Mouse (Mus musculus) liver, adult 2 months (tissue): ENCODE data around the gene Skor1. TPM values are rescaled to one million over a fixed set of nuclear protein-coding genes. Genes with fewer than 3 reads are reported as not detected.

Experiments used
- DNase-seq: peaks from one replicate; pipeline ENCODE4 v3.0.0-alpha.2; 2011; ENCODE audit warnings: low read depth, low spot score; ENCODE audit errors: extremely low read depth
- H3K27ac ChIP-seq: fragments of 200-500 bp; replicated peaks from 2 replicates; pipeline ENCODE4 v1.5.1; 2012; ENCODE audit warnings: low read depth, mild to moderate bottlenecking, control low read depth, inconsistent platforms, low read length; ENCODE audit not compliant: insufficient read depth
- H3K27me3 ChIP-seq: fragments of 200-500 bp; 2 replicates; pipeline ENCODE4 v1.6.1; 2012; ENCODE audit warnings: mild to moderate bottlenecking, moderate library complexity, low read length, inconsistent platforms; ENCODE audit not compliant: control insufficient read depth, insufficient read depth
- H3K36me3 ChIP-seq: fragments of 200-500 bp; 2 replicates; pipeline ENCODE4 v1.6.1; 2012; ENCODE audit warnings: low read length, inconsistent platforms; ENCODE audit not compliant: control insufficient read depth, insufficient read depth
- H3K4me1 ChIP-seq: fragments of 200-500 bp; 2 replicates; pipeline ENCODE4 v1.6.1; 2011; ENCODE audit warnings: low read length; ENCODE audit not compliant: control insufficient read depth, insufficient read depth
- H3K4me3 ChIP-seq: fragments of 200-500 bp; 2 replicates; pipeline ENCODE4 v1.5.1; 2011; ENCODE audit warnings: low read depth, mild to moderate bottlenecking, control low read depth, low read length, moderate library complexity; ENCODE audit not compliant: insufficient read depth
- H3K79me2 ChIP-seq: fragments of 200-500 bp; 2 replicates; pipeline ENCODE4 v1.6.1; 2012; ENCODE audit warnings: inconsistent platforms, mild to moderate bottlenecking, low read length, moderate library complexity; ENCODE audit not compliant: control insufficient read depth, insufficient read depth
- H3K9ac ChIP-seq: fragments of 200-500 bp; 2 replicates; pipeline ENCODE4 v1.6.1; 2012; ENCODE audit warnings: low read depth, mild to moderate bottlenecking, control low read depth, inconsistent platforms, low read length
- CTCF ChIP-seq: fragments of 200-500 bp; IDR thresholded peaks from 2 replicates; pipeline ENCODE4 v1.5.1; 2011; ENCODE audit warnings: low read depth, low read length, control low read depth
- POLR2A ChIP-seq: fragments of 200-500 bp; IDR thresholded peaks from 2 replicates; pipeline ENCODE4 v1.6.1; 2011; ENCODE audit warnings: low read length, control low read depth; ENCODE audit not compliant: insufficient read depth; ENCODE audit errors: extremely low read depth
- WGBS: fragments of 180-500 bp; shearing (Covaris S2); methylation state at CpG from one replicate; pipeline ENCODE4 v1.1.7; 2018; 5-methylcytosine and 5-hydroxymethylcytosine counted together
- polyA plus RNA-seq: library from polyadenylated mRNA; depleted of rRNA; stranded (reverse); fragments of >200 nt; gene quantifications from 2 replicates; pipeline ENCODE4 v1.2.3, GENCODE M21; 2012
- total RNA-seq: library from RNA; depleted of rRNA; stranded (reverse); fragments of >200 nt; gene quantifications from 2 replicates; pipeline ENCODE4 v1.2.3, GENCODE M21; 2014

Gene Skor1
- total and polyA plus RNA-seq, 2 experiments, result not detected

DNA sequence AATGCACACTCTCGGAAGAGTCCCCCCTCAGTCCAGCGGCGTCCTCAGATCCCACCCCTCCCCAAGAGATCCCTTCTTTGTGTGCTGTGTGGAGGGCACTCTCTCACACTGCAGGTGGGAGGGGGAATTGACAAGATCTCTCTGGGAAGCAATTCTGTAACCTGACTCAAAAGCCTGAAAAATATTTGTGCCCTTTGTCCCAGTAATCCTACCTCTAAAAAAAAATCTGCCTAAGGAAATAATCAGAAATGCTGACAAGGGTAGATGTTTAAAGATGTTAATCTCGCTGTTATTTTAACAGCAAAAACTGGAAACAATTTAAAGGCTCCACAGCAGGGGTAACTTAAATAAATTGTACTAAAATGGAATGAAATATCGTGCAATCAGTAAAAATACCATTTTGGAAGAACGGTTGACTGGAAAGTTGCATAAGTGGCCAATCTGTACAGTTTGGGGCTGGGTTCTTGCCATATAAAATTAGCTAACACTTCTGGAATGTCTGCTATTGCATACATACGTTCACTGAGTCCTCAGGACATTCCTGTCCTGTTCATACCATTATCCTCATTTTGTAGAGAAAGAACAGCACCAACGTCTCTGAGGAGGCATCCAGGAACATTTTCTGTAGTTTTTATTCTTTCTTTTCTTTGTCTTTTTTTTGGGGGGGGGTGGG, 26.5 kb downstream of the Skor1 start:
- Histone ChIP-seq H3K4me1 (no peaks in the 10 kb centered on the region), H3K36me3 (no peaks in the 10 kb centered on the region), H3K27ac (no peak overlapping the region), H3K27me3 (no peaks in the 10 kb centered on the region), H3K4me3 (no peak overlapping the region), H3K9ac (no peak overlapping the region), H3K79me2 (no peaks in the 10 kb centered on the region)
- no peak for DNase-seq
- WGBS, result 77% methylated on average over 8 of the region's 8 CpGs
- TF ChIP-seq POLR2A (no peak), CTCF (no peak)

DNA sequence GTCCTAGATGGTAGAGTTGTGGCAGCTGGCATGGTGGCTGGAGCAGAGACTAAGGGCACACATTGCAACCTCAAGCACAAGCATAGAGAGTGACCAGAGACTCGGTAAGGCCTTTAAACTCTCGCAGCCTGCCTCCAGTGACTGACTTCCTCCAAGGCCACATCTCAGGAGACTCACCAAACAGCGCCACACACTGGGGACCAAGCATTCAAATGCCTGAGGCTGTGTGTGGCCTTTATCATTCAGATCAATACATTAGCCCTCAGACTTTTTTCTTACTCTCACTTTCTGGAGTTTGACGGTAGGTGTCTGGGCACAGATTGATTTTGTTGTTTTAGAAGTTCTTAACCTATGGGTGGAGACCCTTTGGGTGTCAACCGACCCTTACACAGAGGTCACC, 30.4 kb downstream of the Skor1 start:
- no peak for DNase-seq
- TF ChIP-seq POLR2A (no peak), CTCF (no peak)

DNA sequence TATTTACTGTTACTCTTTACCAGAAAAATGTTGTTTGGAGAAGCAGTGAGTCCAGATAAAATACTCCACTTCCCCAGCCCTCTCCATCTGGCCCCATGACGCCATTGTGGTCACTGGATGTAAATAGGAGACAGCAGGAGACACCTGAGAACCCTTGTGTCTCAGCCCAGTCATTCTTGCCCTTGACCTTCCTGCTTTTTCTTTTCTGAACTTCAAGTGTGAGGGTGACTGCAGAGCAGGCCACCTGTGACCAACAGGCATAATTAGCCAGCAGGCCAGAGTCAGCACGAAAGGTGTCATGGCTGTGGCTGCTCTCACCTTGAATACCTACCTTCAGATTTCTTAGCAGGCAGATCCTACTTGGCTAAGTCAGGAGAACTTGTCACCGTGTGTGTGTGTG, 36.2 kb downstream of the Skor1 start:
- no peak for DNase-seq
- Histone ChIP-seq H3K27me3 (no peaks in the 10 kb centered on the region), H3K79me2 (peaks cover 1% of the 10 kb centered on the region; the same call in 1 of the 2 replicates), H3K27ac (no peak overlapping the region), H3K4me3 (no peak overlapping the region), H3K9ac (no peak overlapping the region), H3K36me3 (no peaks in the 10 kb centered on the region), H3K4me1 (peaks cover 3% of the 10 kb centered on the region)
- no peak for TF ChIP-seq POLR2A
- TF ChIP-seq CTCF, result no peak
- 81% methylated on average over 3 of the region's 3 CpGs for WGBS

More for the DNA sequence above, 30.4 kb downstream of the Skor1 start:
- Histone ChIP-seq H3K27ac (no peak overlapping the region), H3K4me3 (no peak overlapping the region), H3K9ac (no peak overlapping the region), H3K4me1 (no peaks in the 10 kb centered on the region), H3K79me2 (no peaks in the 10 kb centered on the region), H3K36me3 (no peaks in the 10 kb centered on the region), H3K27me3 (no peaks in the 10 kb centered on the region)
- 80% methylated on average over 5 of the region's 5 CpGs for WGBS

DNA sequence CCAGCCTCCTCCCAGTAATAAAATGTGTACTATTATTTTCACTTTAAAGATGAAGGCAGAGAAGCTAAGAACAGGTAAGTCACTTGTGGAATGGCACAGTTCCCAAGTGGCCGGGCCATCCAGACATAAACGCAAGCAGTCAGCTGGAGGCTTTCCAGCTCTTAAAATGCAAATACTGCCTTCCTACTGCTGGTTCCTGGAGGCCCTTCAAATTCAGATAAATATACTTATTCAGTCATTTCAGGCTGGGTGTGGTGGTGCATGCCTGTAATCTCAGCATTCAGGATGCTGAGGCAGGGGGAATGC, 39.0 kb downstream of the Skor1 start:
- Histone ChIP-seq H3K4me3 (no peak overlapping the region), H3K79me2 (peaks cover 5% of the 10 kb centered on the region; the same call in 1 of the 2 replicates), H3K27me3 (no peaks in the 10 kb centered on the region), H3K36me3 (0 out of 2 replicates have a peak, but pooled peaks cover 2% of the 10 kb centered on the region), H3K9ac (no peak overlapping the region), H3K27ac (peak overlapping the region; percentile 36), H3K4me1 (peaks cover 5% of the 10 kb centered on the region)
- WGBS, result 2% methylated on average over 2 of the region's 2 CpGs
- TF ChIP-seq POLR2A, result no peak
- no peak for TF ChIP-seq CTCF
- peak; percentile 28 for DNase-seq

DNA sequence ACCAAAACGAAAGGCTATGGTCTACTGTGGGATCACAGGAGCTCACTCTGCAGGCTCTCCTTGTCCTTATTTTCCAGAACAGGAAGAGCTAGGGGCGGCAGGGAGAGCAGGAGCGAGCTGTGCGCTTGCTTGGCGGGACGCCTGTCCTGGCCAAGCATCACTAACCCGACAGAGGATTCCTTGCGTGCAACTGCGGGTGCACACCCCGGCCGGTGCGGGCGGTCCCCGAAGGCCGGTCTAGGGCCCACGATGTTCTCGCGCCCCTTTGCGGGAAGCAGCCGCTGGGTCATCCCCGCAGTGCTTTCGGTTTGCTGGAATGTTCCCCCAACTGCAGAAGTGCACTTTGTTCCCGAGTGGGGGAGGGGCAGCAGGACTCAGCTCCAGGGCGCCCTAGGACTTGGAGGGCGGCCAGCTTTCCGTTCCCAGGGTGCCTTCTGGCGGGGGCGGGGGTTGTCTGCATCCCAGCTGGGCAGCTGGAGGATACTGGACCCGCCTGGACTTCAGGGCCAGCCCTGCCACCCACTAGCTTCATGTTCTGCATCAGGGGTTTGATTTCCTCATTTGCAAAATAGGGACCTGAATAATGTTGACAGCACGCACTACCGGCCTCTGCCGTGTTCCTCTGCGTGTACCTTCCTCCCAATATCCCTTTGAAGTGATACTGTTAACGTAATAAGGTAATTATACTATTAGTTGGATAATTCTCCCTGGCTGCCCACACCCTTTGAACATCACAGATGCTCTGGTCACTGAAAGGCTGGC, 39.6 kb downstream of the Skor1 start:
- H3K4me3 ChIP-seq, result peak overlapping the region; percentile 72
- peak overlapping the region; percentile 98 for H3K27ac ChIP-seq
- TF ChIP-seq CTCF (peak; percentile 11; the same call in 1 of the 2 replicates), POLR2A (peak; percentile 49; the same call in 1 of the 2 replicates)
- peak overlapping the region; percentile 82 for H3K9ac ChIP-seq
- peak; percentile 85 for DNase-seq
- no peaks in the 10 kb centered on the region for H3K27me3 ChIP-seq
- under 1% methylated on average over 34 of the region's 34 CpGs for WGBS
- H3K79me2 ChIP-seq, result peaks cover 5% of the 10 kb centered on the region; the same call in 1 of the 2 replicates
- H3K4me1 ChIP-seq, result peaks cover 5% of the 10 kb centered on the region
- H3K36me3 ChIP-seq, result 0 out of 2 replicates have a peak, but pooled peaks cover 2% of the 10 kb centered on the region

DNA sequence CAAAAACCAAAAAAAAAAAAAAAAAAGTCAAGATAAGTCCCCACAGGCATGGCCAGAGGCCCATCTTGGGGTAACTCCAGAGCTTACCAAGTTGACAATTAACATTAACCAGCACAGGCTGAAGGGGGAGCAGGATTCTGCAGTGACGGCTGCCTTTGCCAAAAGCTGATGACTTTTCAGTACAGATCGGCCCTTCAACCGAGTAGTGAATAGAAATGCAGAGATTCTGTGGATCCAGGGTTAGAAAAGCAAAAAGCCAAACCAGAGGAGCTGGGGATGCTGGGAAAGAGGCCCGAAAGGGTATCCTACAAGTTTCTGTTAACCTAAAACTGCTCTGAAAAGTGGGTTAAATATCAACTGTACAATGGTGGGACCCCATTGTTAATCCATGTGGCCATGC, 40.2 kb downstream of the Skor1 start:
- Histone ChIP-seq H3K27ac (peak overlapping the region; percentile 98), H3K36me3 (0 out of 2 replicates have a peak, but pooled peaks cover 2% of the 10 kb centered on the region), H3K79me2 (peaks cover 5% of the 10 kb centered on the region; the same call in 1 of the 2 replicates), H3K27me3 (no peaks in the 10 kb centered on the region), H3K4me3 (peak overlapping the region; percentile 72), H3K9ac (peak overlapping the region; percentile 82), H3K4me1 (peaks cover 5% of the 10 kb centered on the region)
- DNase-seq, result peak; percentile 83
- WGBS, result 2% methylated on average over 4 of the region's 4 CpGs
- TF ChIP-seq POLR2A (no peak), CTCF (no peak)
